Mouse (Mus musculus) MEL (cell line): Measurements from ENCODE around the gene Gm49601. TPM values are rescaled to one million over a fixed set of nuclear protein-coding genes. Genes with fewer than 3 reads are reported as not detected.

ENCODE experiments used
- DNase-seq: peaks from one replicate; pipeline ENCODE4 v3.0.0; 2011; ENCODE audit warnings: low read depth, low spot score
- H3K27ac ChIP-seq: 2 replicates; pipeline ENCODE4 v1.5.1; 2012; ENCODE audit warnings: low read depth, mild to moderate bottlenecking, control low read depth, low read length, moderate library complexity; ENCODE audit not compliant: control insufficient read depth
- H3K27me3 ChIP-seq, 2 experiments: fragments of 150-350 bp in 1 of 2; sonication (generic) in 1 of 2; 2 replicates each; pipeline ENCODE4 v1.6.1; 2012; ENCODE audit warnings: low read length in 2 of 2, mild to moderate bottlenecking in 2 of 2, improper control_type of control experiment in 1 of 2, moderate library complexity in 1 of 2; ENCODE audit not compliant: insufficient read depth in 2 of 2, control insufficient read depth in 1 of 2
- H3K36me3 ChIP-seq, 2 experiments: 2 replicates each; pipeline ENCODE4 v1.6.1; 2012 to 2014; ENCODE audit warnings: low read length in 2 of 2, improper control_type of control experiment in 1 of 2, inconsistent platforms in 1 of 2, mild to moderate bottlenecking in 1 of 2; ENCODE audit not compliant: insufficient read depth in 2 of 2, control insufficient read depth in 1 of 2
- H3K4me1 ChIP-seq, 2 experiments: fragments of 150-350 bp in 1 of 2; sonication (generic) in 1 of 2; 2 replicates each; pipeline ENCODE4 v1.6.1; 2012; ENCODE audit warnings: low read length in 2 of 2, improper control_type of control experiment in 1 of 2, mild to moderate bottlenecking in 1 of 2; ENCODE audit not compliant: insufficient read depth in 2 of 2, control insufficient read depth in 1 of 2
- H3K4me3 ChIP-seq, 2 experiments: fragments of 150-350 bp in 1 of 2; sonication (generic) in 1 of 2; 2 replicates each; pipeline ENCODE4 v1.5.1; 2012; ENCODE audit warnings: low read depth in 2 of 2, low read length in 2 of 2, mild to moderate bottlenecking in 2 of 2, moderate library complexity in 2 of 2, control low read depth in 1 of 2, improper control_type of control experiment in 1 of 2; ENCODE audit not compliant: control insufficient read depth in 1 of 2, insufficient read depth in 1 of 2
- H3K79me2 ChIP-seq: 2 replicates; pipeline ENCODE4 v1.6.1; 2012; ENCODE audit warnings: mild to moderate bottlenecking, low read length, moderate library complexity; ENCODE audit not compliant: control insufficient read depth, poor library complexity, insufficient read depth
- H3K9ac ChIP-seq: 2 replicates; pipeline ENCODE4 v1.6.1; 2012; ENCODE audit warnings: low read depth, mild to moderate bottlenecking, control low read depth, low read length, moderate library complexity; ENCODE audit not compliant: control insufficient read depth, poor library complexity, severe bottlenecking
- H3K9me3 ChIP-seq: fragments of 150-350 bp; sonication (generic); replicated peaks from 2 replicates; pipeline ENCODE4 v1.6.1; 2012; ENCODE audit warnings: mild to moderate bottlenecking, low read length, improper control_type of control experiment, moderate library complexity; ENCODE audit not compliant: insufficient read depth
- CHD2 ChIP-seq: IDR thresholded peaks from 2 replicates; pipeline ENCODE4 v1.6.1; 2011; ENCODE audit warnings: low read length, improper control_type of control experiment
- JUND ChIP-seq: IDR thresholded peaks from 2 replicates; pipeline ENCODE4 v1.6.1; 2011; ENCODE audit warnings: low read depth, mild to moderate bottlenecking, improper control_type of control experiment, low read length
- KAT2A ChIP-seq: conservative IDR thresholded peaks from 2 replicates; pipeline ENCODE4 v1.6.1; 2012; ENCODE audit warnings: low read depth, low read length, improper control_type of control experiment, inconsistent platforms
- MAX ChIP-seq: IDR thresholded peaks from 2 replicates; pipeline ENCODE4 v1.6.1; 2011; ENCODE audit warnings: low read length, improper control_type of control experiment
- MAZ ChIP-seq: IDR thresholded peaks from 2 replicates; pipeline ENCODE4 v1.6.1; 2012; ENCODE audit warnings: low read depth, mild to moderate bottlenecking, inconsistent platforms, low read length, improper control_type of control experiment
- MXI1 ChIP-seq: IDR thresholded peaks from 2 replicates; pipeline ENCODE4 v1.6.1; 2011; ENCODE audit warnings: mild to moderate bottlenecking, low read depth, low read length, improper control_type of control experiment
- MYB ChIP-seq: IDR thresholded peaks from 2 replicates; pipeline ENCODE4 v1.6.1; 2011; ENCODE audit warnings: mild to moderate bottlenecking, low read depth, low read length, improper control_type of control experiment
- NELFE ChIP-seq: IDR thresholded peaks from 2 replicates; pipeline ENCODE4 v1.6.1; 2011; ENCODE audit warnings: low read depth, low read length, improper control_type of control experiment
- NRF1 ChIP-seq: IDR thresholded peaks from 2 replicates; pipeline ENCODE4 v1.6.1; 2014; ENCODE audit warnings: low read depth, mild to moderate bottlenecking, inconsistent platforms, low read length, improper control_type of control experiment, moderate library complexity; ENCODE audit not compliant: poor library complexity, insufficient read depth, severe bottlenecking
- POLR2AphosphoS5 ChIP-seq: IDR thresholded peaks from 2 replicates; pipeline ENCODE4 v1.6.1; 2012; ENCODE audit warnings: low read depth, borderline replicate concordance, mild to moderate bottlenecking, inconsistent platforms, low read length, moderate library complexity, mixed read lengths
- SIN3A ChIP-seq: IDR thresholded peaks from 2 replicates; pipeline ENCODE4 v1.6.1; 2012; ENCODE audit warnings: low read length, improper control_type of control experiment, inconsistent platforms
- SMC3 ChIP-seq: IDR thresholded peaks from 2 replicates; pipeline ENCODE4 v1.6.1; 2011; ENCODE audit warnings: low read depth, low read length, improper control_type of control experiment
- TAL1 ChIP-seq: IDR thresholded peaks from 2 replicates; pipeline ENCODE4 v1.6.1; 2012; ENCODE audit warnings: mild to moderate bottlenecking, inconsistent platforms, low read length, moderate library complexity, mixed read lengths
- TCF12 ChIP-seq: IDR thresholded peaks from 2 replicates; pipeline ENCODE4 v1.6.1; 2014; ENCODE audit warnings: low read depth, mild to moderate bottlenecking, inconsistent platforms, low read length, improper control_type of control experiment, moderate library complexity
- UBTF ChIP-seq: IDR thresholded peaks from 2 replicates; pipeline ENCODE4 v1.6.1; 2012; ENCODE audit warnings: low read depth, mild to moderate bottlenecking, inconsistent platforms, low read length, improper control_type of control experiment, moderate library complexity, borderline replicate concordance; ENCODE audit not compliant: insufficient read depth
- USF1 ChIP-seq: IDR thresholded peaks from 2 replicates; pipeline ENCODE4 v1.6.1; 2014; ENCODE audit warnings: low read depth, mild to moderate bottlenecking, inconsistent platforms, low read length, improper control_type of control experiment, moderate library complexity
- USF2 ChIP-seq, 2 experiments: IDR thresholded peaks; 2 replicates each; pipeline ENCODE4 v1.6.1; 2011 to 2012; ENCODE audit warnings: improper control_type of control experiment in 2 of 2, low read length in 2 of 2, borderline replicate concordance in 1 of 2, inconsistent platforms in 1 of 2, low read depth in 1 of 2, mild to moderate bottlenecking in 1 of 2; ENCODE audit not compliant: insufficient read depth in 1 of 2
- ZC3H11A ChIP-seq: IDR thresholded peaks from 2 replicates; pipeline ENCODE4 v1.6.1; 2012; ENCODE audit warnings: low read depth, mild to moderate bottlenecking, inconsistent platforms, low read length, improper control_type of control experiment
- polyA plus RNA-seq, 2 experiments: library from polyadenylated mRNA; stranded (reverse) in 1 of 2; unstranded in 1 of 2; fragments of >175 nt in 1 of 2; fragments of >200 nt in 1 of 2; gene quantifications; 2 replicates each; pipeline versions ENCODE4 v1.2.1 to v1.2.4; 2012; ENCODE audit warnings: low replicate concordance in 2 of 2, low read depth in 1 of 2; ENCODE audit not compliant: insufficient read length in 2 of 2, insufficient read depth in 1 of 2, missing spikeins in 1 of 2
- total RNA-seq: library from RNA; depleted of rRNA; stranded (reverse); fragments of 300-350 nt; gene quantifications from 2 replicates; pipeline ENCODE4 v1.2.3, GENCODE M21; 2012

Gene Gm49601
- total and polyA plus RNA-seq, 3 experiments, result 1.5 to 4.6 TPM; not detected in 1

- DNase-seq, result no peak
- H3K4me3 ChIP-seq, result no peak overlapping the region
- peaks cover 0 to 2% of the 10 kb centered on the region in 2 experiments; a peak in 1 of 4 replicates for H3K4me1 ChIP-seq
- H3K79me2 ChIP-seq, result no peaks in the 10 kb centered on the region
- peaks cover 0 to 2% of the 10 kb centered on the region in 2 experiments; a peak in 1 of 4 replicates for H3K36me3 ChIP-seq
- no peaks in the 10 kb centered on the region for H3K27me3 ChIP-seq
- H3K9me3 ChIP-seq, result no peaks in the 10 kb centered on the region
- no peak overlapping the region for H3K27ac ChIP-seq
- TF ChIP-seq MAZ (no peak), MAX (no peak), TCF12 (no peak), KAT2A (no peak), TAL1 (no peak)
- no peak overlapping the region for H3K9ac ChIP-seq
These were observed 45.8 kb upstream of the Gm49601 start for GRCm38 (mm10) chr16:18672027-18672426.

- peaks cover 0 to 2% of the 10 kb centered on the region in 2 experiments; a peak in 1 of 4 replicates for H3K4me1 ChIP-seq
- no peaks in the 10 kb centered on the region; a peak in 2 of 4 replicates for H3K27me3 ChIP-seq
- H3K36me3 ChIP-seq, result peaks cover 0 to 2% of the 10 kb centered on the region in 2 experiments; a peak in 1 of 4 replicates
- DNase-seq, result peak; percentile 58
- H3K27ac ChIP-seq, result no peak overlapping the region
- TF ChIP-seq SIN3A (0 out of 2 replicates have a peak, but pooled peaks have one; percentile 32), TAL1 (no peak), KAT2A (no peak), UBTF (no peak), MXI1 (peak; percentile 57)
- peak overlapping the region; percentile 54 for H3K9ac ChIP-seq
- no peaks in the 10 kb centered on the region for H3K9me3 ChIP-seq
- H3K4me3 ChIP-seq, result peak overlapping the region; percentile 77 to 94
- no peaks in the 10 kb centered on the region for H3K79me2 ChIP-seq
These were observed 43.7 kb upstream of the Gm49601 start for GRCm38 (mm10) chr16:18669914-18670313.

GRCm38 (mm10) chr16:18658597-18658996, 32.4 kb upstream of the Gm49601 start:
- no peak overlapping the region for H3K9ac ChIP-seq
- H3K27me3 ChIP-seq, result peaks cover 0 to 2% of the 10 kb centered on the region in 2 experiments; a peak in 2 of 4 replicates
- no peak overlapping the region for H3K27ac ChIP-seq
- H3K4me3 ChIP-seq, result no peak overlapping the region
- H3K4me1 ChIP-seq, result no peaks in the 10 kb centered on the region
- no peak for DNase-seq
- no peaks in the 10 kb centered on the region for H3K36me3 ChIP-seq
- no peaks in the 10 kb centered on the region for H3K79me2 ChIP-seq
- H3K9me3 ChIP-seq, result no peaks in the 10 kb centered on the region
- TF ChIP-seq CHD2, result no peak
- no peak for TF ChIP-seq POLR2AphosphoS5
- TF ChIP-seq SMC3, result no peak
- TF ChIP-seq MYB, result no peak
- no peak for TF ChIP-seq JUND
- no peak for TF ChIP-seq ZC3H11A
- no peak for TF ChIP-seq NELFE
- no peak for TF ChIP-seq USF2 (IDR thresholded peaks at IDR 0.05; ENCODE audit: borderline replicate concordance in 1 of 2, insufficient read depth in 1 of 2, low read depth in 1 of 2, low read length in 2 of 2)
- no peak for TF ChIP-seq USF1
- no peak for TF ChIP-seq NRF1
- no peak for TF ChIP-seq TAL1
